ENCODE assay signal across 18 mouse cellular contexts in the genomic region with DNA sequence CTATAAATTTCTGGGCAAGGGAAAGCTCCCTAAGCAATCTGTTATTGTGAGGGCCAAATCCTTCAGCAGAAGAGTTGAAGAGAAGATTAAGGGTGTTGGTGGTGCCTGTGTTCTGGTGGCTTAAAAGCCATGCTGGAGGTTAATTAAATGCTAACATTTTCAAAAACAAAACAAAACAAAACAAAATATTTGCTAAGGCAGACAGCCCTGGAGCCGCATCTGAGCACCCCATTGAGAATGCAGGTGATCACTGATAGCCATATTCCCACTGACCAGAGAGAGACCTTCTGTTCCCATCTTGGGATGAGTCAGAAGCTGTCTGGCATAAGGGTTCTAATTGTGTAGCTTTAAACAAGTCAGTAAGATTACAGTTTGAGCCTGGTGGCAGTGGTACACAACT. TPM values are rescaled to one million over a fixed set of nuclear protein-coding genes. Genes with fewer than 3 reads are reported as not detected.
DNase-seq lines count a peak whose midpoint lies in the region; ATAC-seq lines count a peak whose summit lies in the region.
"Had no signal": no experiment of that assay in that cellular context is flagged by ENCODE, and none has a peak within 500 bp of the region (broad histone marks: within the 10 kb centered on the region; RNA-seq: fewer than 3 reads in every experiment).

No protein-coding gene starts in this region.

- no peaks in the 10 kb centered on the region for H3K36me3 ChIP-seq in kidney, embryonic 15.5 days
- H3K36me3 ChIP-seq in forebrain, embryonic 12.5 days (replicated peaks), result no peaks in the 10 kb centered on the region
- H3K36me3 ChIP-seq in limb, embryonic 13.5 days, result no peaks in the 10 kb centered on the region
- H3K36me3 ChIP-seq: hindbrain, embryonic 15.5 days; liver, embryonic 13.5 days; lung, embryonic 15.5 days had no signal

- 73% methylated on average over 1 of the region's 1 CpGs for WGBS in kidney, embryonic 15.5 days
- WGBS in forebrain, embryonic 12.5 days, result 68% methylated on average over 1 of the region's 1 CpGs
- 85% methylated on average over 1 of the region's 1 CpGs for WGBS in limb, embryonic 13.5 days

- no peak overlapping the region for H3K4me3 ChIP-seq in kidney, embryonic 15.5 days (replicated peaks)
- no peak overlapping the region for H3K4me3 ChIP-seq in forebrain, embryonic 12.5 days (replicated peaks)
- H3K4me3 ChIP-seq in limb, embryonic 13.5 days, result no peak overlapping the region
- H3K4me3 ChIP-seq: hindbrain, embryonic 15.5 days; liver, embryonic 13.5 days; lung, embryonic 15.5 days had no signal

- H3K27me3 ChIP-seq in kidney, embryonic 15.5 days, result no peaks in the 10 kb centered on the region
- peaks cover 26% of the 10 kb centered on the region for H3K27me3 ChIP-seq in forebrain, embryonic 12.5 days
- H3K27me3 ChIP-seq in limb, embryonic 13.5 days, result no peaks in the 10 kb centered on the region
- H3K27me3 ChIP-seq: hindbrain, embryonic 15.5 days; liver, embryonic 13.5 days; lung, embryonic 15.5 days had no signal

- peak overlapping the region; percentile 32; the same call in 1 of the 2 replicates for H3K27ac ChIP-seq in kidney, embryonic 15.5 days
- peak overlapping the region; percentile 84 for H3K27ac ChIP-seq in forebrain, embryonic 12.5 days
- H3K27ac ChIP-seq in limb, embryonic 13.5 days, result peak overlapping the region; percentile 67; the same call in 1 of the 2 replicates
- H3K27ac ChIP-seq: liver, embryonic 13.5 days; lung, embryonic 15.5 days; stomach, postnatal 0 days had no signal

- no peak for ATAC-seq in kidney, embryonic 15.5 days (replicated peaks; ENCODE audit: low FRiP score)
- no peak for ATAC-seq in forebrain, embryonic 12.5 days (ENCODE audit: low FRiP score)
- ATAC-seq in limb, embryonic 13.5 days (ENCODE audit: low FRiP score, low read depth), result no peak
- ATAC-seq: intestine, postnatal 0 days had no signal

- no peaks in the 10 kb centered on the region for H3K9me3 ChIP-seq in kidney, embryonic 15.5 days (replicated peaks)
- no peaks in the 10 kb centered on the region for H3K9me3 ChIP-seq in forebrain, embryonic 12.5 days
- no peaks in the 10 kb centered on the region for H3K9me3 ChIP-seq in limb, embryonic 13.5 days
- H3K9me3 ChIP-seq: hindbrain, embryonic 15.5 days; liver, embryonic 13.5 days; lung, embryonic 15.5 days had no signal

- H3K4me1 ChIP-seq in kidney, embryonic 15.5 days, result peaks cover 16% of the 10 kb centered on the region
- H3K4me1 ChIP-seq in forebrain, embryonic 12.5 days, result peaks cover 24% of the 10 kb centered on the region
- H3K4me1 ChIP-seq in limb, embryonic 13.5 days, result peaks cover 32% of the 10 kb centered on the region
- H3K4me1 ChIP-seq: liver, embryonic 13.5 days had no signal

- peak; percentile 54 to 55 for DNase-seq in cerebellum, adult 18-20 months
- no peak for DNase-seq in cerebellum, adult 11-12 months
- no peak for DNase-seq in kidney, adult 8-10 months
- DNase-seq in adrenal gland, adult 2 months, result no peak
- no peak for DNase-seq in lung, postnatal 14 days
- DNase-seq: gastrocnemius, postnatal 25 days; kidney, postnatal 14 days; layer of hippocampus, adult 9-11 months; liver, embryonic 13.5 days; right cerebral cortex, postnatal 14 days had no signal

- no peak overlapping the region for H3K4me2 ChIP-seq in kidney, embryonic 15.5 days
- no peak overlapping the region for H3K4me2 ChIP-seq in forebrain, embryonic 12.5 days
- H3K4me2 ChIP-seq in limb, embryonic 13.5 days (replicated peaks), result no peak overlapping the region
- H3K4me2 ChIP-seq: liver, embryonic 13.5 days; lung, embryonic 15.5 days had no signal

- no peak overlapping the region for H3K9ac ChIP-seq in kidney, embryonic 15.5 days
- no peak overlapping the region for H3K9ac ChIP-seq in forebrain, embryonic 12.5 days
- no peak overlapping the region for H3K9ac ChIP-seq in limb, embryonic 13.5 days
- H3K9ac ChIP-seq: hindbrain, embryonic 15.5 days; liver, embryonic 13.5 days; lung, embryonic 15.5 days had no signal

RNA-seq across cellular contexts. Expression of a gene that starts 19.9 kb away (rescaled TPM):
- 19.1 and 24.2 TPM in 2 replicates for polyA plus RNA-seq in kidney, embryonic 15.5 days (2015; fragmentation: Nextera tagmentation; extraction: Ambion mirVana)
- 28.3 and 31.0 TPM in 2 replicates for polyA plus RNA-seq in forebrain, embryonic 12.5 days (2016; fragmentation: Nextera tagmentation; extraction: Ambion mirVana)
- polyA plus RNA-seq in limb, embryonic 13.5 days (2015; fragmentation: Nextera tagmentation; extraction: Ambion mirVana), result 58.7 and 63.5 TPM in 2 replicates
- 10 to 100 TPM; 46.3 to 52.1 TPM for total RNA-seq in adrenal gland, adult 2 months (2021)
- 73.4 and 94.6 TPM in 2 replicates for polyA plus RNA-seq in adrenal gland, adult 2 months (2012; rRNA removed)
- total RNA-seq: MEL had no signal

Comparison
In these comparisons a context has a peak if more than half of its experiments do, and no peak if none do; other contexts are left out.
1. DNase-seq: peak in cerebellum, adult 18-20 months (2 of 2); none in cerebellum, adult 11-12 months (single experiment), kidney, adult 8-10 months (0 of 2), adrenal gland, adult 2 months (single experiment) and lung, postnatal 14 days (single experiment).
2. H3K27ac ChIP-seq: peak in every context shown above with its lines; median percentile 84 in forebrain, embryonic 12.5 days; 67 in limb, embryonic 13.5 days; 32 in kidney, embryonic 15.5 days.